Mouse (Mus musculus) urinary bladder, postnatal 10 days (tissue): ENCODE data around the gene Pmvk.

Experiments used
- DNase-seq: peaks from one replicate; pipeline ENCODE4 v3.0.0; 2022; ENCODE audit warnings: low spot score

Gene Pmvk

GRCm38 (mm10) chr3:89454401-89455177, at the start of gene Pmvk:
Pmvk (plus strand) TSS chr3:89454541.
- no peak for DNase-seq

GRCm38 (mm10) chr3:89406887-89407286, 47.5 kb upstream of the Pmvk start:
- no peak for DNase-seq

GRCm38 (mm10) chr3:89408448-89408847, 45.9 kb upstream of the Pmvk start:
- DNase-seq, result no peak

- DNase-seq, result no peak
These were observed 44.6 kb upstream of the Pmvk start for GRCm38 (mm10) chr3:89409701-89410100.

GRCm38 (mm10) chr3:89410864-89411263, 43.5 kb upstream of the Pmvk start:
- no peak for DNase-seq

GRCm38 (mm10) chr3:89411490-89412393, 42.6 kb upstream of the Pmvk start, which contains the start of gene Flad1:
Flad1 (minus strand) TSS chr3:89411870.
- DNase-seq, result peak; percentile 94

GRCm38 (mm10) chr3:89416158-89416557, 38.2 kb upstream of the Pmvk start:
- DNase-seq, result no peak

GRCm38 (mm10) chr3:89417131-89417530, 37.2 kb upstream of the Pmvk start:
- DNase-seq, result no peak

- no peak for DNase-seq
These were observed 36.5 kb upstream of the Pmvk start for GRCm38 (mm10) chr3:89417840-89418169.

- DNase-seq, result peak; percentile 63
These were observed 36.0 kb upstream of the Pmvk start, which contains the start of the genes Cks1b and Shc1 for GRCm38 (mm10) chr3:89418170-89418860. Cks1b (minus strand) TSS chr3:89418383. Shc1 (plus strand) TSS chr3:89418443.

GRCm38 (mm10) chr3:89418861-89419250, 35.5 kb upstream of the Pmvk start:
- DNase-seq, result peak; percentile 47

- DNase-seq, result no peak
These were observed 34.8 kb upstream of the Pmvk start for GRCm38 (mm10) chr3:89419571-89419970.

GRCm38 (mm10) chr3:89419981-89420380, 34.4 kb upstream of the Pmvk start:
- no peak for DNase-seq

- DNase-seq, result no peak
These were observed 33.9 kb upstream of the Pmvk start for GRCm38 (mm10) chr3:89420421-89420820.

- DNase-seq, result peak; percentile 26
These were observed 33.2 kb upstream of the Pmvk start for GRCm38 (mm10) chr3:89421002-89421774.

- DNase-seq, result no peak
These were observed 32.4 kb upstream of the Pmvk start for GRCm38 (mm10) chr3:89421810-89422473.

- DNase-seq, result no peak
These were observed 31.7 kb upstream of the Pmvk start for GRCm38 (mm10) chr3:89422556-89423205.

- DNase-seq, result no peak
These were observed 29.8 kb upstream of the Pmvk start for GRCm38 (mm10) chr3:89424416-89425140.

GRCm38 (mm10) chr3:89425141-89425525, 29.2 kb upstream of the Pmvk start:
- DNase-seq, result no peak

GRCm38 (mm10) chr3:89425876-89426275, 28.5 kb upstream of the Pmvk start:
- DNase-seq, result no peak
